Mouse (Mus musculus): ENCODE results near the gene Chd1l. TPM values are rescaled to one million over a fixed set of nuclear protein-coding genes. Genes with fewer than 3 reads are reported as not detected.

Gene Chd1l
- polyA plus RNA-seq, 1 experiment from 2014 or later: 6.4 TPM

DNA sequence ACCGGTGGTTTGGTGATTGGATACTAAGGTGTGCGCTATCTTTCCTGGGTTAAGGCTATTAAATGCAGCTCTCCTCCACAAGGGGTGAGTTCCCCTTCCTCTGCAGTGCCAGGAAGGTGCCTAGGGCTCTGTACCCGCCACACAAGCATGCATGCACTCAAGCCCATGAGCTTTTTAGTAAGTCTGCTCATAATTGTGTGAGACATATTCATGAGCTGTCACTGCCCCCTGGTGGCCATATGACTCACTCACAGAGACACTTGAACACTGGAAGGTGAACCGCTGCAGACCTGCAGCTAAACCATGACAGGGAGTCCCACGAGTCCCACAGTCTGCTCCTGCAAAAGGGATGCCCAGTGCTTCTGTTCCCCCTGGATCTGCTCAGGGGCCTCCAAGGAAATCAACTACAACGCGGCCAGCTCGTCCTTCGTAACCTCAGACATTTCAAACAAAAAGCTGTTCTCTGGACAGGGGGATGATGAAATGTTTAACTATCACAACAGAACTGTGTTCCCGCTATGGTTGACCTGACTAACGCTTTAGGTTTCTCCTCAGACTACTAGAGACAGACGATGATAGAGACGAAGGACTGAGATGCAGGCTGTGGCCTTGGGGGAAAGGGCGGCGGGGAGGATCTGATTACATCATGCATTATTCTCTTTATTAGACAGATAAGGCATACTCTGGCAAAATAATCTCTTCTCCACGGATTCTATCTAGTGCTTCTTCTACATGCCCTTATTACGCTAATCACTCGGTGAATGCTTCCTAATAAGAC lies 24.4 kb downstream of the Chd1l start:
- ATAC-seq (ENCODE audit: low FRiP score, low TSS enrichment) (peak; percentile 76), DNase-seq (peak; percentile 97)
- Histone ChIP-seq H3K4me3 (replicated peaks; ENCODE audit: low read depth, low read length) (no peak overlapping the region), H3K27me3 (ENCODE audit: control insufficient read depth, insufficient read depth, low read length) (no peaks in the 10 kb centered on the region), H3K36me3 (ENCODE audit: control insufficient read depth, insufficient read depth, low read length) (no peaks in the 10 kb centered on the region), H3K4me2 (ENCODE audit: low read length) (peak overlapping the region; percentile 36), H3K27ac (replicated peaks; ENCODE audit: low read depth, low read length) (peak overlapping the region; percentile 60), H3K9ac (replicated peaks; ENCODE audit: low read length) (no peak overlapping the region; the same call in 1 of the 2 replicates), H3K4me1 (ENCODE audit: control insufficient read depth, insufficient read depth, low read length) (0 out of 2 replicates have a peak, but pooled peaks cover 3% of the 10 kb centered on the region), H3K9me3 (ENCODE audit: control insufficient read depth, low read length) (no peaks in the 10 kb centered on the region)
- 53% methylated on average over 18 of the region's 18 CpGs for WGBS

DNA sequence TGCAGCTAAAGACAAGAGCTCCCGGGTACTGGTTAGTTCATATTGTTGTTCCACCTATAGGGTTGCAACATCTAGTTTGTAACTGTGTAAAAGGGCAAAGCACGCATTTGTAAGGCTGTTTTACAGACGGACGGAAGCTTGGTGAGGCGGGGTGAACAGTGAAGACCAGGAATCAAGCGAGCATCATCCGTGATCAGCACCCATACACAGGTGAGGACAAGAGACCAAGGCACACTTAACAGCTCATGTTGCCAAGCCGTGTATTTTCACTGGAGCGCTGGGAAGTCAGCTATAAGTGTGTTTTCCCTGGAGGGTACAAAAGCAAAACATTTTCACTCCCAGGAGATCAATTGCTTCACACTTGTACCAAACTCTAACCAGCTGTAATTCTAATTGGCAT lies 36.2 kb downstream of the Chd1l start:
- Histone ChIP-seq H3K27me3 (ENCODE audit: control insufficient read depth, insufficient read depth, low read length) (no peaks in the 10 kb centered on the region), H3K27ac (replicated peaks; ENCODE audit: low read depth, low read length) (no peak overlapping the region), H3K36me3 (ENCODE audit: control insufficient read depth, insufficient read depth, low read length) (no peaks in the 10 kb centered on the region), H3K9me3 (ENCODE audit: control insufficient read depth, low read length) (no peaks in the 10 kb centered on the region), H3K4me2 (ENCODE audit: low read length) (no peak overlapping the region), H3K4me1 (ENCODE audit: control insufficient read depth, insufficient read depth, low read length) (no peaks in the 10 kb centered on the region), H3K9ac (replicated peaks; ENCODE audit: low read length) (no peak overlapping the region), H3K4me3 (replicated peaks; ENCODE audit: low read depth, low read length) (no peak overlapping the region)
- peak; percentile 11 for DNase-seq
- no peak for ATAC-seq (ENCODE audit: low FRiP score, low TSS enrichment)
- WGBS: 89% methylated on average over 9 of the region's 9 CpGs

DNA sequence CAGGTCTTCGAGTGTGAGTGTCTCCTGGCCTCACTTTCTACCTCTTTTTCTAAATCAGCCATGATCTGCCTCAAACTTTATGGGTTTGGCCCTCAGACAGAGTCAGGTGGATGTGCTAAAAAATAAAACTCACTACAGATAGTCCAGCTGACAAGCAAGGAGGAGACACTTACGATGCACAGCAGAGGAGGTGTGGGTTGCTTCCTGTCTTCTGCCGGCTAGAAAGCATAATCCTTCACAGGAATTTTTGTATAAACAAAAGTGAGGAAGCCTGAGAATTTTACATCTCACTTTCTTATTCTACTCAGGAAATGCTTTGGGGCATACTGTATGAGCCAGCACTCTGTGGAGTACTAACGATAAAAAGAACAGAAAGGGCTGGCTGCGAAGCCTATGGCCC lies 45.4 kb downstream of the Chd1l start:
- DNase-seq (no peak), ATAC-seq (ENCODE audit: low FRiP score, low TSS enrichment) (no peak)
- Histone ChIP-seq H3K9ac (replicated peaks; ENCODE audit: low read length) (no peak overlapping the region), H3K27ac (replicated peaks; ENCODE audit: low read depth, low read length) (no peak overlapping the region), H3K4me3 (replicated peaks; ENCODE audit: low read depth, low read length) (no peak overlapping the region), H3K4me2 (ENCODE audit: low read length) (no peak overlapping the region), H3K27me3 (ENCODE audit: control insufficient read depth, insufficient read depth, low read length) (no peaks in the 10 kb centered on the region), H3K4me1 (ENCODE audit: control insufficient read depth, insufficient read depth, low read length) (no peaks in the 10 kb centered on the region), H3K36me3 (ENCODE audit: control insufficient read depth, insufficient read depth, low read length) (no peaks in the 10 kb centered on the region), H3K9me3 (ENCODE audit: control insufficient read depth, low read length) (no peaks in the 10 kb centered on the region)
- WGBS: 92% methylated on average over 5 of the region's 5 CpGs

DNA sequence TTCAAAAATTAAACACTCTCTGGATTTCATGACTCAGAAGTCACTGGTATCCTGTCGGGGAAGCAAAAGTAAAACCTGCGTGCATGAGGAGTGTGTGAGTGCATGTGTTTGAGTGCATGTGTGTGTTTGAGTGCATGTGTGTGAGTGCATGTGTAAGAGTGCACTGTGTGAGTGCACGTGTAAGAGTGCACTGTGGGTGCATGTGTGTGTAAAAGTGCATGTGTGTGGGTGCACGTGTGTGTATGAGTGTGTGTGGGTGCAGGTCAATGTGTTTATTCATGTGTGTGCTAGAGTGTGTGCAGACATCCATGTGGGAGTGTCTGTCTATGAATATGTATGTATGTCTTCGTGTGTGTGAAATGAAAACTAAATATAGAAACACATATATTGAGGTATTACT lies 51.4 kb downstream of the Chd1l start:
- Histone ChIP-seq H3K36me3 (ENCODE audit: control insufficient read depth, insufficient read depth, low read length) (no peaks in the 10 kb centered on the region), H3K27me3 (ENCODE audit: control insufficient read depth, insufficient read depth, low read length) (no peaks in the 10 kb centered on the region), H3K9ac (replicated peaks; ENCODE audit: low read length) (no peak overlapping the region), H3K4me3 (replicated peaks; ENCODE audit: low read depth, low read length) (no peak overlapping the region), H3K9me3 (ENCODE audit: control insufficient read depth, low read length) (no peaks in the 10 kb centered on the region), H3K27ac (replicated peaks; ENCODE audit: low read depth, low read length) (no peak overlapping the region), H3K4me2 (ENCODE audit: low read length) (no peak overlapping the region), H3K4me1 (ENCODE audit: control insufficient read depth, insufficient read depth, low read length) (no peaks in the 10 kb centered on the region)
- ATAC-seq (ENCODE audit: low FRiP score, low TSS enrichment) (no peak), DNase-seq (no peak)
- 91% methylated on average over 5 of the region's 5 CpGs for WGBS

DNA sequence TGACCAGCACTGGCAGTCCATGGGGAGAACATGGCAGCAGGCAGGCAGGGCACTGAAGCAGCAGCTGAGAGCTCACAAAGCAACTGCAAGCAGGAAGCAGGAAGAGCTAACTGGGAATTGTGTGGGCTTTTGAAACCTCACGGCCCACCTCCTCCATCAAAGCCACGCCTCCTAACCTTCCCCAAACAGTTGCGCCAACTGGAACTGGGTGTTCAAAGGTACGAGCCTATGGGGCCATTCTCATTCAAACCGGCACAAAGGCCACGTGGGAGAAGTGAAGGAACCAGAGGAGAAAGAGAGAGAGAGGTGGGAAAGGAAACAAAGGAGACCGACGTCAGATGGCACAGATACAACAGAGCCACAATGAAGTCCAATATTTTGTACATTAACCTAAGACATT lies 63.8 kb downstream of the Chd1l start:
- DNase-seq (peak; percentile 4), ATAC-seq (ENCODE audit: low FRiP score, low TSS enrichment) (no peak)
- H3K27me3 ChIP-seq (ENCODE audit: control insufficient read depth, insufficient read depth, low read length): no peaks in the 10 kb centered on the region
- H3K9me3 ChIP-seq (ENCODE audit: control insufficient read depth, low read length): no peaks in the 10 kb centered on the region
- WGBS: 40% methylated on average over 8 of the region's 8 CpGs
- no peaks in the 10 kb centered on the region for H3K4me1 ChIP-seq (ENCODE audit: control insufficient read depth, insufficient read depth, low read length)
- no peak overlapping the region for H3K4me2 ChIP-seq (ENCODE audit: low read length)
- H3K4me3 ChIP-seq (replicated peaks; ENCODE audit: low read depth, low read length): no peak overlapping the region
- H3K27ac ChIP-seq (replicated peaks; ENCODE audit: low read depth, low read length): no peak overlapping the region
- H3K36me3 ChIP-seq (ENCODE audit: control insufficient read depth, insufficient read depth, low read length): no peaks in the 10 kb centered on the region
- no peak overlapping the region for H3K9ac ChIP-seq (replicated peaks; ENCODE audit: low read length)

DNA sequence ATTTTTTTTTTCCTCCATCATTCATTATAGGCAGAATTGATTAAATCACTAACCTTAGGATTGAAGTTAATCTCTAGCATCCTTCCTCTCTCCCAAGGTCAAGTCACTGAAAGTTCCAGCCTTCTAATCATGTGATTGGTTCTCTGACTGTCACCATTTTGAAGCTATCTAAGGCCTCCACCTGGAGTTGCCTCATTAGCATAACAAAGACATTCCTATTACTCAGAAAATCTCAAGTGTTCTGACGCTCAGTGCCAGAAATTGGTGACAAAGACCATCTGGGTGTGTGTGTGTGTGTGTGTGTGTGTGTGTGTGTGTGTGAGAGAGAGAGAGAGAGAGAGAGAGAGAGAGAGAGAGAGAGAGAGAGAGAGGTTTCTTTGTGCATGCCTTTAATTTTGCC lies 69.8 kb downstream of the Chd1l start:
- H3K9ac ChIP-seq (replicated peaks; ENCODE audit: low read length): no peak overlapping the region
- H3K27ac ChIP-seq (replicated peaks; ENCODE audit: low read depth, low read length): peak overlapping the region; percentile 17; the same call in 1 of the 2 replicates
- no peaks in the 10 kb centered on the region for H3K27me3 ChIP-seq (ENCODE audit: control insufficient read depth, insufficient read depth, low read length)
- DNase-seq: peak; percentile 56
- H3K36me3 ChIP-seq (ENCODE audit: control insufficient read depth, insufficient read depth, low read length): no peaks in the 10 kb centered on the region
- no peaks in the 10 kb centered on the region for H3K9me3 ChIP-seq (ENCODE audit: control insufficient read depth, low read length)
- no peaks in the 10 kb centered on the region for H3K4me1 ChIP-seq (ENCODE audit: control insufficient read depth, insufficient read depth, low read length)
- H3K4me2 ChIP-seq (ENCODE audit: low read length): no peak overlapping the region
- no peak for ATAC-seq (ENCODE audit: low FRiP score, low TSS enrichment)
- WGBS: 0% methylated on average over 1 of the region's 1 CpGs
- H3K4me3 ChIP-seq (replicated peaks; ENCODE audit: low read depth, low read length): no peak overlapping the region

DNA sequence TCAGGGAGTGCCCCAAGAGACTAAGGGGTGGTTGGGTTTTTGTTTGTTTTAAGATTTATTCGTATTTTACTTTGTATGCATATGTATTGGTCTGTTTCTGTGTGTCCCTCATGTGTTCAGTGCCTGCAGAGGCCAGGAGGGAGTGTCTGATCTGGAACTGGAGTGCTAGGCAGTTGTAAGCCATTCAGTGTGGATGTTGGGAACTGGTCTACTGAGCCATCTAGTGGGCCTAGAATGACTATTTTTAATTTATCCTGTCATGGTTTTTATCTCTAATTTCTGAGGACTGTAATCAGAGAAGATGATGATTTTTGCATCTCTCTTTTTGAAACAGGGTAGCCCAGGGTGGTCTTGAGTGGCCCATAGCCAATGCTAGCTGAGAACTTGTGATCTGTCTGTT lies 71.4 kb downstream of the Chd1l start:
- no peak overlapping the region for H3K27ac ChIP-seq (replicated peaks; ENCODE audit: low read depth, low read length)
- H3K36me3 ChIP-seq (ENCODE audit: control insufficient read depth, insufficient read depth, low read length): no peaks in the 10 kb centered on the region
- ATAC-seq (ENCODE audit: low FRiP score, low TSS enrichment): no peak
- no peaks in the 10 kb centered on the region for H3K27me3 ChIP-seq (ENCODE audit: control insufficient read depth, insufficient read depth, low read length)
- no peaks in the 10 kb centered on the region for H3K4me1 ChIP-seq (ENCODE audit: control insufficient read depth, insufficient read depth, low read length)
- 67% methylated on average over 1 of the region's 1 CpGs for WGBS
- no peak for DNase-seq
- no peak overlapping the region for H3K9ac ChIP-seq (replicated peaks; ENCODE audit: low read length)
- no peak overlapping the region for H3K4me2 ChIP-seq (ENCODE audit: low read length)
- H3K9me3 ChIP-seq (ENCODE audit: control insufficient read depth, low read length): no peaks in the 10 kb centered on the region
- no peak overlapping the region for H3K4me3 ChIP-seq (replicated peaks; ENCODE audit: low read depth, low read length)

DNA sequence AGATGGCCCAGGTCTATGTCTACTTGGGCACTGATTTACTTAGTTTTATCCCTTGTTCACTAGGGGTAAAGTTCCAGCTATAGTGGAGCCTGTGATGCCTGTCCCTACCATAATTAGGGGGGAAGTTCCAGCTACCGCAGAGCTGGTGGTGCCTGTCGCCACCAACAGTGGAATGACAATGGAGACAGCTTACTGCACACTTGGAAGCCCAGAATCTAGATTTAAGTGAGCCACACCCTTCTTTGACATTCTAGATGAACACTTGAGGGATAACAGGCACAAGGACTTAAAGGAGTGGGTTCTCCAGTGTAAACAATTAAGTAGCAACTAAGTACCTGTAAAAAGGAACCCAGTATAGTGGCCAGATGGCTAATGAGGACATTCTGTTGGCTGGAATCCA lies 73.0 kb downstream of the Chd1l start:
- no peak overlapping the region for H3K4me3 ChIP-seq (replicated peaks; ENCODE audit: low read depth, low read length)
- H3K4me2 ChIP-seq (ENCODE audit: low read length): no peak overlapping the region
- WGBS: 79% methylated on average over 2 of the region's 2 CpGs
- no peak overlapping the region for H3K27ac ChIP-seq (replicated peaks; ENCODE audit: low read depth, low read length)
- no peaks in the 10 kb centered on the region for H3K36me3 ChIP-seq (ENCODE audit: control insufficient read depth, insufficient read depth, low read length)
- no peak overlapping the region for H3K9ac ChIP-seq (replicated peaks; ENCODE audit: low read length)
- DNase-seq: no peak
- H3K9me3 ChIP-seq (ENCODE audit: control insufficient read depth, low read length): no peaks in the 10 kb centered on the region
- ATAC-seq (ENCODE audit: low FRiP score, low TSS enrichment): no peak
- no peaks in the 10 kb centered on the region for H3K27me3 ChIP-seq (ENCODE audit: control insufficient read depth, insufficient read depth, low read length)
- no peaks in the 10 kb centered on the region for H3K4me1 ChIP-seq (ENCODE audit: control insufficient read depth, insufficient read depth, low read length)

DNA sequence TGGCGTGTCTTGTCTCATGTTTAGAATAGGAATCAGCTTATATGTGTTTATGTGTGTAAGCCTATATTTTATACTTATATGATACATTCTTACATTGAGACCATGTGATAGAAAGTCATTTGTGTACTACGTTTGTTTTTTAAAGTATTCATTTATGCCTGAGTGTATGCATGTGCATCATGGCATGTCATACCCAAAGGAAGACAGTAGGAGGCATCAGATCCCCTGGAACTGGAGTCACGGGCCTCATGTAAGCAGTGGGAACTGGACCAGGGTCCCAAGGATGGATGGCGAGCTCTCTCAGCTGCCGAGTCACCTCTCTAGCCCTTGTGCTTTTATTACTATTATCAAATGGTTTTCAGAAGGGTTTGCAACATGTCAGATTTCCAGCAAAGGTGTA lies 74.3 kb downstream of the Chd1l start:
- H3K27ac ChIP-seq (replicated peaks; ENCODE audit: low read depth, low read length): no peak overlapping the region
- no peak overlapping the region for H3K9ac ChIP-seq (replicated peaks; ENCODE audit: low read length)
- H3K9me3 ChIP-seq (ENCODE audit: control insufficient read depth, low read length): no peaks in the 10 kb centered on the region
- no peaks in the 10 kb centered on the region for H3K36me3 ChIP-seq (ENCODE audit: control insufficient read depth, insufficient read depth, low read length)
- no peaks in the 10 kb centered on the region for H3K4me1 ChIP-seq (ENCODE audit: control insufficient read depth, insufficient read depth, low read length)
- H3K4me3 ChIP-seq (replicated peaks; ENCODE audit: low read depth, low read length): no peak overlapping the region
- H3K27me3 ChIP-seq (ENCODE audit: control insufficient read depth, insufficient read depth, low read length): no peaks in the 10 kb centered on the region
- H3K4me2 ChIP-seq (ENCODE audit: low read length): no peak overlapping the region
- 89% methylated on average over 5 of the region's 5 CpGs for WGBS
- ATAC-seq (ENCODE audit: low FRiP score, low TSS enrichment): no peak
- DNase-seq: no peak

Measured in midbrain, embryonic 14.5 days (tissue).